Mouse (Mus musculus) neural tube, embryonic 15.5 days (tissue): ENCODE data around the gene Maml2. TPM values are rescaled to one million over a fixed set of nuclear protein-coding genes. Genes with fewer than 3 reads are reported as not detected.
A peak's percentile ranks its signal among the peaks of the same experiment; 100 is the strongest.

Experiments
- ATAC-seq: fragments of 200-750 bp; cut with Nextera tagmentation; 2 replicates; pipeline ENCODE4 v1.8.0; 2017; ENCODE audit warnings: mild to moderate bottlenecking, moderate TSS enrichment, moderate library complexity; ENCODE audit not compliant: low FRiP score
- H3K27ac ChIP-seq: fragments of 300-500 bp; sonication (generic); replicated peaks from 2 replicates; pipeline ENCODE4 v1.5.1; 2015; ENCODE audit warnings: mild to moderate bottlenecking, inconsistent platforms
- H3K27me3 ChIP-seq: fragments of 300-500 bp; sonication (generic); replicated peaks from 2 replicates; pipeline ENCODE4 v1.6.1; 2015; ENCODE audit warnings: inconsistent platforms
- H3K36me3 ChIP-seq: fragments of 300-500 bp; sonication (generic); 2 replicates; pipeline ENCODE4 v1.6.1; 2015; ENCODE audit warnings: inconsistent platforms
- H3K4me1 ChIP-seq: fragments of 300-500 bp; sonication (generic); 2 replicates; pipeline ENCODE4 v1.6.1; 2015; ENCODE audit warnings: inconsistent platforms
- H3K4me2 ChIP-seq: fragments of 300-500 bp; sonication (generic); 2 replicates; pipeline ENCODE4 v1.6.1; 2015; ENCODE audit warnings: inconsistent platforms, mild to moderate bottlenecking, moderate library complexity
- H3K4me3 ChIP-seq: fragments of 300-500 bp; sonication (generic); replicated peaks from 2 replicates; pipeline ENCODE4 v1.5.1; 2015; ENCODE audit warnings: mild to moderate bottlenecking, inconsistent platforms
- H3K9ac ChIP-seq: fragments of 300-500 bp; sonication (generic); replicated peaks from 2 replicates; pipeline ENCODE4 v1.6.1; 2015; ENCODE audit warnings: mild to moderate bottlenecking, inconsistent platforms
- H3K9me3 ChIP-seq: fragments of 300-500 bp; sonication (generic); replicated peaks from 2 replicates; pipeline ENCODE4 v1.6.1; 2016; ENCODE audit warnings: inconsistent platforms
- WGBS: fragments of 180-500 bp; shearing (Covaris S2); methylation state at CpG from one replicate; pipeline ENCODE4 v1.1.7; 2015; ENCODE audit warnings: mixed read lengths; 5-methylcytosine and 5-hydroxymethylcytosine counted together
- polyA plus RNA-seq: library from polyadenylated mRNA; unstranded; fragments of >200 nt; fragmentation: Nextera tagmentation; extraction: Ambion mirVana; gene quantifications from 2 replicates; pipeline ENCODE4 v1.2.1, GENCODE M21; 2015

Maml2 gene
- polyA plus RNA-seq, 1 experiment from 2014 or later, result 12.0 TPM

GRCm38 (mm10) chr9:13455231-13455630 is 157.5 kb downstream of the Maml2 start:
- 73% methylated on average over 1 of the region's 1 CpGs for WGBS
- Histone ChIP-seq H3K9me3 (no peaks in the 10 kb centered on the region), H3K9ac (no peak overlapping the region), H3K4me3 (no peak overlapping the region), H3K27me3 (no peaks in the 10 kb centered on the region), H3K4me1 (peaks cover 7% of the 10 kb centered on the region; the same call in 1 of the 2 replicates), H3K4me2 (no peak overlapping the region), H3K27ac (peak overlapping the region; percentile 60; the same call in 1 of the 2 replicates), H3K36me3 (no peaks in the 10 kb centered on the region)
- no peak for ATAC-seq

GRCm38 (mm10) chr9:13457774-13458173 is 160.0 kb downstream of the Maml2 start:
- Histone ChIP-seq H3K27ac (no peak overlapping the region), H3K9ac (no peak overlapping the region), H3K36me3 (no peaks in the 10 kb centered on the region), H3K4me1 (peaks cover 7% of the 10 kb centered on the region; the same call in 1 of the 2 replicates), H3K9me3 (no peaks in the 10 kb centered on the region), H3K4me3 (no peak overlapping the region), H3K4me2 (no peak overlapping the region), H3K27me3 (no peaks in the 10 kb centered on the region)
- no peak for ATAC-seq
- WGBS, result 86% methylated on average over 6 of the region's 6 CpGs

DNA sequence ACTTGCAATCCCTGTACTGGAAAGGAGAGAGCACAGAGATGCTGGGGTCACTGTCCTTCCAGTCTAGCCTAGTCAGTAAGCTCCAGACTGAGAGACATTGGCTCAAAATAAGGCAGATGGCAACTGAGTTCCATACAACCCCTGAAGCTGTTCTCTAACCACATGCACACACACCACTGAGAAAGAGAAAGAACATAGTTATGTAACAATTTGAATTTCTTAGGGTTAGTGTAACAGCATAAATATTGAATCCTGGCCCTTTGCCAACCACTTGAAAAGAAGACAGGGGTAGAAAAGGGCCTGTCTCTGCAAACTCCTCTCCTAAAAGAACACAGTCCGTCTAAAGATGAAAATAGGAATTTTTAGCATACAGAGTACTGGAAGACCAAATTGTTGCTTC is 161.6 kb downstream of the Maml2 start:
- Histone ChIP-seq H3K27me3 (no peaks in the 10 kb centered on the region), H3K4me1 (peaks cover 7% of the 10 kb centered on the region; the same call in 1 of the 2 replicates), H3K36me3 (no peaks in the 10 kb centered on the region), H3K27ac (no peak overlapping the region), H3K9me3 (no peaks in the 10 kb centered on the region), H3K4me2 (no peak overlapping the region), H3K9ac (no peak overlapping the region), H3K4me3 (no peak overlapping the region)
- no peak for ATAC-seq
- 60% methylated on average over 1 of the region's 1 CpGs for WGBS

GRCm38 (mm10) chr9:13460012-13460411 is 162.3 kb downstream of the Maml2 start:
- 87% methylated on average over 3 of the region's 3 CpGs for WGBS
- Histone ChIP-seq H3K27me3 (no peaks in the 10 kb centered on the region), H3K36me3 (no peaks in the 10 kb centered on the region), H3K9ac (no peak overlapping the region), H3K27ac (no peak overlapping the region), H3K4me2 (no peak overlapping the region), H3K4me1 (0 out of 2 replicates have a peak, but pooled peaks cover under 1% of the 10 kb centered on the region), H3K4me3 (no peak overlapping the region), H3K9me3 (no peaks in the 10 kb centered on the region)
- no peak for ATAC-seq

GRCm38 (mm10) chr9:13460926-13461325 is 163.2 kb downstream of the Maml2 start:
- ATAC-seq, result no peak
- 93% methylated on average over 1 of the region's 1 CpGs for WGBS

DNA sequence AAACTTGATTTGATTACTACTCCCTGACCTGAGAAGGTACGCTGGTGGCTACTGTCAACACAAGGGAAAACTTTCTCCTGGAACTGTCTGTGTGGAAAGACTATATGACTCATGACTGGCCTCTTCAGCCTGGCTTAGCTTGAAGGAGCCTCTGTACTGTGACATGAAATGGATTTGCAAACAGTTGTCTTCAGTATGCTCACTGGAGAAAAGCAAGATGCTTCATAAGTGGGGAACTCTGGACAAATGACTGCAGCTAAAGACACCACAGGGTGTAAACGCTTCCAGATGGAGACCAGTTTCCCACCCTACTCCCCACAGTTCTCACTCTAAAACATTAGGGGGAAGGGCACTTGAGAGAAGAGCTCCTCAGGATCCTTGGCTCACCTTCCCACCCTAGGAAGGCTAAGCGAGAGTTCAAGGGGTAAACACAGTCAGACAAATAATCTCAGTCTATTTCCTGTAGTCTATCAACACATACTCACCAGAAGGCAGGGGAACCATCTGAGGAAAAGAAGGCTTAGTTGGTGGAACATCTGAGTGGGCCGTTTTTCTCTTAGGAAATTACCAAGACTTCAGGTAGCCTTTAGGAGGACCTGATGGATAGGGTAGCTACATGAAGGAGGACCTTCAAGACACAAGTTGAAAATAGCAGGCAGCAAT is 167.7 kb downstream of the Maml2 start:
- Histone ChIP-seq H3K36me3 (no peaks in the 10 kb centered on the region), H3K4me3 (no peak overlapping the region), H3K4me2 (no peak overlapping the region), H3K27ac (no peak overlapping the region), H3K9me3 (no peaks in the 10 kb centered on the region), H3K27me3 (no peaks in the 10 kb centered on the region), H3K9ac (no peak overlapping the region), H3K4me1 (peaks cover 10% of the 10 kb centered on the region)
- ATAC-seq, result no peak
- 78% methylated on average over 4 of the region's 4 CpGs for whole genome bisulfite sequencing

More at GRCm38 (mm10) chr9:13460926-13461325, 163.2 kb downstream of the Maml2 start:
- H3K9me3 ChIP-seq, result no peaks in the 10 kb centered on the region
- H3K27me3 ChIP-seq, result no peaks in the 10 kb centered on the region
- no peak overlapping the region for H3K27ac ChIP-seq
- no peaks in the 10 kb centered on the region for H3K36me3 ChIP-seq
- no peaks in the 10 kb centered on the region for H3K4me1 ChIP-seq
- no peak overlapping the region for H3K4me2 ChIP-seq
- H3K4me3 ChIP-seq, result no peak overlapping the region
- H3K9ac ChIP-seq, result no peak overlapping the region

GRCm38 (mm10) chr9:13466351-13466750 is 168.6 kb downstream of the Maml2 start:
- H3K9me3 ChIP-seq, result no peaks in the 10 kb centered on the region

GRCm38 (mm10) chr9:13466816-13467215 is 169.1 kb downstream of the Maml2 start:
- no peak for ATAC-seq
- Histone ChIP-seq H3K4me1 (peaks cover 10% of the 10 kb centered on the region), H3K4me2 (no peak overlapping the region), H3K9me3 (no peaks in the 10 kb centered on the region), H3K27me3 (no peaks in the 10 kb centered on the region), H3K27ac (no peak overlapping the region), H3K9ac (no peak overlapping the region), H3K4me3 (no peak overlapping the region), H3K36me3 (no peaks in the 10 kb centered on the region)
- WGBS, result 92% methylated on average over 10 of the region's 10 CpGs

More at GRCm38 (mm10) chr9:13466351-13466750, 168.6 kb downstream of the Maml2 start:
- whole genome bisulfite sequencing, result 88% methylated on average over 4 of the region's 4 CpGs
- Histone ChIP-seq H3K4me1 (peaks cover 10% of the 10 kb centered on the region), H3K9ac (no peak overlapping the region), H3K4me3 (no peak overlapping the region), H3K4me2 (no peak overlapping the region), H3K27ac (no peak overlapping the region), H3K36me3 (no peaks in the 10 kb centered on the region), H3K27me3 (no peaks in the 10 kb centered on the region)
- ATAC-seq, result no peak

GRCm38 (mm10) chr9:13467745-13468144 is 170.0 kb downstream of the Maml2 start:
- H3K4me1 ChIP-seq, result peaks cover 10% of the 10 kb centered on the region
- H3K27ac ChIP-seq, result no peak overlapping the region
- H3K9ac ChIP-seq, result no peak overlapping the region
- no peak for ATAC-seq
- no peak overlapping the region for H3K4me2 ChIP-seq
- H3K27me3 ChIP-seq, result no peaks in the 10 kb centered on the region
- H3K36me3 ChIP-seq, result no peaks in the 10 kb centered on the region
- H3K4me3 ChIP-seq, result no peak overlapping the region
- WGBS, result 73% methylated on average over 7 of the region's 7 CpGs
- H3K9me3 ChIP-seq, result no peaks in the 10 kb centered on the region

GRCm38 (mm10) chr9:13468778-13469177 is 171.0 kb downstream of the Maml2 start:
- Histone ChIP-seq H3K36me3 (no peaks in the 10 kb centered on the region), H3K4me2 (no peak overlapping the region), H3K27ac (0 out of 2 replicates have a peak overlapping the region, but pooled peaks have one; percentile 25), H3K4me1 (peaks cover 10% of the 10 kb centered on the region), H3K27me3 (no peaks in the 10 kb centered on the region), H3K9ac (no peak overlapping the region), H3K9me3 (no peaks in the 10 kb centered on the region), H3K4me3 (no peak overlapping the region)
- ATAC-seq, result no peak
- 86% methylated on average over 6 of the region's 6 CpGs for WGBS

- no peak overlapping the region for H3K4me2 ChIP-seq
- H3K36me3 ChIP-seq, result no peaks in the 10 kb centered on the region
- H3K27me3 ChIP-seq, result no peaks in the 10 kb centered on the region
- ATAC-seq, result no peak
- no peak overlapping the region for H3K4me3 ChIP-seq
- WGBS, result 56% methylated on average over 7 of the region's 7 CpGs
- H3K9me3 ChIP-seq, result no peaks in the 10 kb centered on the region
- H3K9ac ChIP-seq, result no peak overlapping the region
- peaks cover 10% of the 10 kb centered on the region for H3K4me1 ChIP-seq
- 0 out of 2 replicates have a peak overlapping the region, but pooled peaks have one; percentile 25 for H3K27ac ChIP-seq
These were observed 172.3 kb downstream of the Maml2 start for GRCm38 (mm10) chr9:13470013-13470412.

GRCm38 (mm10) chr9:13474951-13475350 is 177.2 kb downstream of the Maml2 start:
- H3K27me3 ChIP-seq, result no peaks in the 10 kb centered on the region
- no peak for ATAC-seq
- H3K4me1 ChIP-seq, result 0 out of 2 replicates have a peak, but pooled peaks cover under 1% of the 10 kb centered on the region
- H3K4me3 ChIP-seq, result no peak overlapping the region
- no peak overlapping the region for H3K4me2 ChIP-seq
- H3K27ac ChIP-seq, result no peak overlapping the region
- no peak overlapping the region for H3K9ac ChIP-seq
- H3K36me3 ChIP-seq, result no peaks in the 10 kb centered on the region
- H3K9me3 ChIP-seq, result no peaks in the 10 kb centered on the region
- 94% methylated on average over 5 of the region's 5 CpGs for WGBS
